Mouse (Mus musculus) liver, postnatal 0 days (tissue): ENCODE measurements around the gene Cckar. TPM values are rescaled to one million over a fixed set of nuclear protein-coding genes. Genes with fewer than 3 reads are reported as not detected.
"Not testable (repeated sequence)": the region's sequence is repeated elsewhere in the genome, so short reads cannot be mapped to it uniquely, and the experiment has no call there.

Experiments used
- ATAC-seq: fragments of 200-750 bp; cut with Nextera tagmentation; 2 replicates; pipeline ENCODE4 v1.8.0; 2017; ENCODE audit warnings: mild to moderate bottlenecking, moderate library complexity
- DNase-seq: peaks from one replicate; pipeline ENCODE4 v3.0.0-alpha.2; 2016
- H3K27ac ChIP-seq: fragments of 300-500 bp; sonication (generic); 2 replicates; pipeline ENCODE4 v1.5.1; 2014; ENCODE audit warnings: antibody characterized with exemption, moderate library complexity, mild to moderate bottlenecking, low read depth
- H3K27me3 ChIP-seq: fragments of 300-500 bp; sonication (generic); 2 replicates; pipeline ENCODE4 v1.6.1; 2014; ENCODE audit warnings: low read length, control low read depth, mixed read lengths; ENCODE audit not compliant: insufficient read depth
- H3K36me3 ChIP-seq: fragments of 300-500 bp; sonication (generic); replicated peaks from 2 replicates; pipeline ENCODE4 v1.6.1; 2014; ENCODE audit warnings: mild to moderate bottlenecking, control low read depth, low read length, moderate library complexity, mixed read lengths; ENCODE audit not compliant: insufficient read depth
- H3K4me1 ChIP-seq: fragments of 300-500 bp; sonication (generic); 2 replicates; pipeline ENCODE4 v1.6.1; 2014; ENCODE audit warnings: antibody characterized with exemption, mild to moderate bottlenecking, control low read depth; ENCODE audit not compliant: insufficient read depth
- H3K4me2 ChIP-seq: fragments of 300-500 bp; sonication (generic); 2 replicates; pipeline ENCODE4 v1.6.1; 2014; ENCODE audit warnings: low read depth, mild to moderate bottlenecking, low read length, moderate library complexity, mixed read lengths
- H3K4me3 ChIP-seq: fragments of 300-500 bp; sonication (generic); 2 replicates; pipeline ENCODE4 v1.5.1; 2014; ENCODE audit warnings: low read depth, low read length
- H3K9ac ChIP-seq: fragments of 300-500 bp; sonication (generic); replicated peaks from 2 replicates; pipeline ENCODE4 v1.6.1; 2014; ENCODE audit warnings: mild to moderate bottlenecking, moderate library complexity
- H3K9me3 ChIP-seq: fragments of 300-500 bp; sonication (generic); 2 replicates; pipeline ENCODE4 v1.6.1; 2016; ENCODE audit warnings: mild to moderate bottlenecking, control low read depth, low read length, mixed read lengths
- CTCF ChIP-seq: sonication (generic); IDR thresholded peaks from 2 replicates; pipeline ENCODE4 v1.5.1; 2016; ENCODE audit warnings: antibody characterized with exemption, low read depth
- EP300 ChIP-seq: IDR thresholded peaks from 2 replicates; pipeline ENCODE4 v1.6.1; 2016; ENCODE audit warnings: antibody characterized with exemption, low read depth, mild to moderate bottlenecking
- whole genome bisulfite sequencing: fragments of 180-500 bp; shearing (Covaris S2); extraction: QIAGEN DNeasy Blood & Tissue Kit; methylation state at CpG from one replicate; pipeline ENCODE4 v1.1.7; 2014; ENCODE audit not compliant: insufficient replicate concordance; 5-methylcytosine and 5-hydroxymethylcytosine counted together
- polyA plus RNA-seq: library from polyadenylated mRNA; unstranded; fragments of >200 nt; fragmentation: Nextera tagmentation; extraction: Ambion mirVana; gene quantifications from 2 replicates; pipeline ENCODE4 v1.2.1, GENCODE M21; 2015

Gene Cckar
- polyA plus RNA-seq, 1 experiment from 2014 or later: 0.12 TPM

- peaks cover 6% of the 10 kb centered on the region; the same call in 1 of the 2 replicates for H3K4me1 ChIP-seq
- no peak for ATAC-seq
Measured at GRCm38 (mm10) chr5:53678036-53678767, 29.3 kb downstream of the Cckar start.

GRCm38 (mm10) chr5:53676671-53677070 is 30.8 kb downstream of the Cckar start:
- H3K9ac ChIP-seq: no peak overlapping the region
- ATAC-seq: peak; percentile 64
- TF ChIP-seq CTCF: no peak
- TF ChIP-seq EP300: no peak
- 0 out of 2 replicates have a peak, but pooled peaks cover 6% of the 10 kb centered on the region for H3K27me3 ChIP-seq
- H3K4me2 ChIP-seq: no peak overlapping the region
- no peak for DNase-seq
- peaks cover 6% of the 10 kb centered on the region; the same call in 1 of the 2 replicates for H3K4me1 ChIP-seq
- 61% methylated on average over 8 of the region's 8 CpGs for WGBS
- H3K4me3 ChIP-seq: no peak overlapping the region
- H3K36me3 ChIP-seq: no peaks in the 10 kb centered on the region
- H3K27ac ChIP-seq: no peak overlapping the region
- H3K9me3 ChIP-seq: no peaks in the 10 kb centered on the region

More at GRCm38 (mm10) chr5:53678036-53678767, 29.3 kb downstream of the Cckar start:
- H3K36me3 ChIP-seq: no peaks in the 10 kb centered on the region
- no peaks in the 10 kb centered on the region for H3K9me3 ChIP-seq
- no peak for DNase-seq
- WGBS: 51% methylated on average over 13 of the region's 13 CpGs
- no peak overlapping the region for H3K4me3 ChIP-seq
- 0 out of 2 replicates have a peak, but pooled peaks cover 6% of the 10 kb centered on the region for H3K27me3 ChIP-seq
- H3K4me2 ChIP-seq: no peak overlapping the region
- H3K9ac ChIP-seq: no peak overlapping the region
- TF ChIP-seq EP300: no peak
- no peak for TF ChIP-seq CTCF
- H3K27ac ChIP-seq: no peak overlapping the region

- not testable (repeated sequence) for ATAC-seq, H3K4me1 ChIP-seq
- 74% methylated on average over 5 of the region's 6 CpGs for WGBS
Measured at GRCm38 (mm10) chr5:53673493-53674150, 33.9 kb downstream of the Cckar start.

GRCm38 (mm10) chr5:53672352-53672751 is 35.2 kb downstream of the Cckar start:
- H3K4me2 ChIP-seq: no peak overlapping the region
- H3K4me3 ChIP-seq: no peak overlapping the region
- no peaks in the 10 kb centered on the region for H3K9me3 ChIP-seq
- peak; percentile 80 for TF ChIP-seq CTCF
- no peak for TF ChIP-seq EP300
- WGBS: 26% methylated on average over 5 of the region's 5 CpGs
- H3K36me3 ChIP-seq: no peaks in the 10 kb centered on the region
- H3K4me1 ChIP-seq: peaks cover 6% of the 10 kb centered on the region; the same call in 1 of the 2 replicates
- ATAC-seq: peak; percentile 36; the same call in 1 of the 2 replicates
- H3K27me3 ChIP-seq: no peaks in the 10 kb centered on the region
- H3K27ac ChIP-seq: no peak overlapping the region
- H3K9ac ChIP-seq: no peak overlapping the region
- DNase-seq: peak; percentile 64

More at GRCm38 (mm10) chr5:53673493-53674150, 33.9 kb downstream of the Cckar start:
- H3K9ac ChIP-seq, H3K9me3 ChIP-seq, H3K36me3 ChIP-seq, H3K27ac ChIP-seq, H3K4me3 ChIP-seq, H3K27me3 ChIP-seq, DNase-seq, H3K4me2 ChIP-seq: not testable (repeated sequence)

GRCm38 (mm10) chr5:53671507-53671906 is 36.0 kb downstream of the Cckar start:
- no peak overlapping the region for H3K9ac ChIP-seq
- H3K4me2 ChIP-seq: no peak overlapping the region
- TF ChIP-seq EP300 (no peak), CTCF (no peak)
- H3K27ac ChIP-seq: no peak overlapping the region
- no peak overlapping the region for H3K4me3 ChIP-seq
- WGBS: 65% methylated on average over 4 of the region's 4 CpGs
- ATAC-seq: no peak
- H3K27me3 ChIP-seq: no peaks in the 10 kb centered on the region
- H3K4me1 ChIP-seq: peaks cover 4% of the 10 kb centered on the region; the same call in 1 of the 2 replicates
- no peaks in the 10 kb centered on the region for H3K9me3 ChIP-seq
- DNase-seq: no peak
- no peaks in the 10 kb centered on the region for H3K36me3 ChIP-seq

GRCm38 (mm10) chr5:53670321-53670938 is 37.1 kb downstream of the Cckar start:
- Histone ChIP-seq H3K4me1 (no peaks in the 10 kb centered on the region), H3K9me3 (no peaks in the 10 kb centered on the region), H3K36me3 (no peaks in the 10 kb centered on the region), H3K9ac (no peak overlapping the region), H3K4me3 (no peak overlapping the region), H3K4me2 (no peak overlapping the region), H3K27me3 (no peaks in the 10 kb centered on the region), H3K27ac (no peak overlapping the region)
- DNase-seq (no peak), ATAC-seq (no peak)
- no peak for TF ChIP-seq EP300
- TF ChIP-seq CTCF: no peak
- WGBS: 68% methylated on average over 10 of the region's 10 CpGs
